In genomic region chr16:97697769-97698168, GRCm38 (mm10) we compare ENCODE assay signal across 9 mouse cellular contexts.
DNase-seq lines count a peak whose midpoint lies in the region; ATAC-seq and TF ChIP-seq lines count a peak whose summit lies in the region.
"Had no signal": no experiment of that assay in that cellular context is flagged by ENCODE, and none has a peak within 500 bp of the region (broad histone marks: within the 10 kb centered on the region; RNA-seq: fewer than 3 reads in every experiment).

No protein-coding gene starts in this region.

- ATAC-seq in heart, embryonic 12.5 days (ENCODE audit: insufficient number of reproducible peaks, low FRiP score), result no peak
- ATAC-seq in intestine, embryonic 14.5 days (replicated peaks; ENCODE audit: low FRiP score, low TSS enrichment, low read depth), result peak; percentile 88
- ATAC-seq in lung, postnatal 0 days, result peak; percentile 96

- H3K36me3 ChIP-seq in heart, adult 2 months (ENCODE audit: control insufficient read depth, insufficient read depth, low read length), result no peaks in the 10 kb centered on the region
- H3K36me3 ChIP-seq in heart, embryonic 12.5 days, result no peaks in the 10 kb centered on the region
- no peaks in the 10 kb centered on the region for H3K36me3 ChIP-seq in intestine, embryonic 14.5 days (ENCODE audit: control insufficient read depth, insufficient read depth, low read length)
- H3K36me3 ChIP-seq in lung, postnatal 0 days (ENCODE audit: insufficient read depth, low read length), result no peaks in the 10 kb centered on the region
- H3K36me3 ChIP-seq: limb, embryonic 12.5 days had no signal

- no peaks in the 10 kb centered on the region for H3K79me2 ChIP-seq in heart, adult 2 months (replicated peaks; ENCODE audit: control insufficient read depth, insufficient read depth, low read length)

- peak; percentile 28 for TF ChIP-seq CTCF in heart, adult 2 months (IDR thresholded peaks at IDR 0.05)
- TF ChIP-seq CTCF in lung, postnatal 0 days (IDR thresholded peaks at IDR 0.05), result peak; percentile 68

- DNase-seq in heart, adult 2 months, result no peak
- DNase-seq in ES-CJ7 (ENCODE audit: low read depth, low spot score), result peak; percentile 13
- DNase-seq in intestine, embryonic 14.5 days (ENCODE audit: low spot score), result peak; percentile 60
- peak; percentile 88 for DNase-seq in lung, postnatal 0 days (ENCODE audit: low spot score)
- DNase-seq in cerebellum, adult 18-20 months, result no peak
- DNase-seq in right cerebral cortex, adult 2 months (ENCODE audit: low spot score in 2 of 2), result no peak
- DNase-seq in ovary, adult 18-20 months (ENCODE audit: low spot score), result no peak

- H3K27me3 ChIP-seq in heart, adult 2 months (ENCODE audit: control insufficient read depth, insufficient read depth, low read length), result no peaks in the 10 kb centered on the region
- no peaks in the 10 kb centered on the region for H3K27me3 ChIP-seq in heart, embryonic 12.5 days (replicated peaks)
- no peaks in the 10 kb centered on the region for H3K27me3 ChIP-seq in intestine, embryonic 14.5 days (replicated peaks; ENCODE audit: control insufficient read depth, insufficient read depth, low read length)
- no peaks in the 10 kb centered on the region for H3K27me3 ChIP-seq in lung, postnatal 0 days (replicated peaks; ENCODE audit: insufficient read depth, low read length)
- H3K27me3 ChIP-seq: limb, embryonic 12.5 days had no signal

- intact Hi-C loops in heart, adult 2 months (cut with DNase I), result no loop called here

- H3K4me1 ChIP-seq in heart, adult 2 months (ENCODE audit: control insufficient read depth, insufficient read depth, low read length), result peaks cover 2% of the 10 kb centered on the region; the same call in 1 of the 2 replicates
- no peaks in the 10 kb centered on the region for H3K4me1 ChIP-seq in heart, embryonic 12.5 days (replicated peaks)
- no peaks in the 10 kb centered on the region for H3K4me1 ChIP-seq in intestine, embryonic 14.5 days (replicated peaks; ENCODE audit: control insufficient read depth, insufficient read depth, low read length)
- H3K4me1 ChIP-seq in lung, postnatal 0 days (ENCODE audit: insufficient read depth, low read depth, low read length), result no peaks in the 10 kb centered on the region; the same call in 1 of the 2 replicates
- H3K4me1 ChIP-seq: limb, embryonic 12.5 days had no signal

- WGBS in heart, adult 2 months, result 24% methylated on average over 1 of the region's 1 CpGs
- WGBS in heart, embryonic 12.5 days, result 9% methylated on average over 1 of the region's 1 CpGs
- WGBS in intestine, embryonic 14.5 days, result 31% methylated on average over 1 of the region's 1 CpGs
- 11% methylated on average over 1 of the region's 1 CpGs for WGBS in lung, postnatal 0 days

- TF ChIP-seq EP300 in heart, adult 2 months (IDR thresholded peaks at IDR 0.05; ENCODE audit: insufficient read depth, low read depth, low read length), result no peak
- TF ChIP-seq EP300 in lung, postnatal 0 days (IDR thresholded peaks at IDR 0.05), result peak; percentile 54; the same call in 1 of the 2 replicates

- no peak overlapping the region for H3K27ac ChIP-seq in heart, adult 2 months
- H3K27ac ChIP-seq in heart, embryonic 12.5 days (ENCODE audit: poor library complexity, severe bottlenecking), result no peak overlapping the region
- H3K27ac ChIP-seq in intestine, embryonic 14.5 days (ENCODE audit: low read depth), result no peak overlapping the region
- peak overlapping the region; percentile 49; the same call in 1 of the 2 replicates for H3K27ac ChIP-seq in lung, postnatal 0 days (ENCODE audit: low read length)
- H3K27ac ChIP-seq: limb, embryonic 12.5 days had no signal

- H3K4me3 ChIP-seq in heart, adult 2 months, result no peak overlapping the region
- H3K4me3 ChIP-seq in heart, embryonic 12.5 days, result no peak overlapping the region
- no peak overlapping the region for H3K4me3 ChIP-seq in intestine, embryonic 14.5 days (ENCODE audit: low read depth, low read length)
- H3K4me3 ChIP-seq in lung, postnatal 0 days (ENCODE audit: low read depth, low read length), result no peak overlapping the region
- H3K4me3 ChIP-seq: limb, embryonic 12.5 days had no signal

- H3K4me2 ChIP-seq in heart, embryonic 12.5 days, result no peak overlapping the region
- no peak overlapping the region for H3K4me2 ChIP-seq in intestine, embryonic 14.5 days (ENCODE audit: low read length)
- H3K4me2 ChIP-seq in lung, postnatal 0 days (replicated peaks; ENCODE audit: low read depth, low read length), result no peak overlapping the region
- H3K4me2 ChIP-seq: limb, embryonic 12.5 days had no signal

- no peaks in the 10 kb centered on the region for H3K9me3 ChIP-seq in heart, embryonic 12.5 days (replicated peaks)
- H3K9me3 ChIP-seq in intestine, embryonic 14.5 days (ENCODE audit: control insufficient read depth, low read length), result no peaks in the 10 kb centered on the region
- H3K9me3 ChIP-seq in lung, postnatal 0 days (ENCODE audit: low read length), result no peaks in the 10 kb centered on the region
- H3K9me3 ChIP-seq: limb, embryonic 12.5 days had no signal

- H3K9ac ChIP-seq in heart, adult 2 months (ENCODE audit: low read depth, low read length), result no peak overlapping the region
- H3K9ac ChIP-seq in heart, embryonic 12.5 days, result no peak overlapping the region
- no peak overlapping the region for H3K9ac ChIP-seq in intestine, embryonic 14.5 days (ENCODE audit: low read length)
- no peak overlapping the region for H3K9ac ChIP-seq in lung, postnatal 0 days (replicated peaks; ENCODE audit: low read depth)
- H3K9ac ChIP-seq: limb, embryonic 12.5 days had no signal

- no peak for TF ChIP-seq POLR2A in heart, adult 2 months (IDR thresholded peaks at IDR 0.05; ENCODE audit: insufficient read depth, low read depth, low read length)

Comparison
In these comparisons a context has a peak if more than half of its experiments do, and no peak if none do; other contexts are left out.
1. DNase-seq: peak in ES-CJ7 (single experiment), intestine, embryonic 14.5 days (single experiment) and lung, postnatal 0 days (single experiment); none in heart, adult 2 months (0 of 2), cerebellum, adult 18-20 months (0 of 2), right cerebral cortex, adult 2 months (0 of 2) and ovary, adult 18-20 months (single experiment).